Mouse (Mus musculus): ENCODE results near the gene Arhgap22. TPM values are rescaled to one million over a fixed set of nuclear protein-coding genes. Genes with fewer than 3 reads are reported as not detected.

Arhgap22 gene
- total RNA-seq, 1 experiment from 2014 or later, result 5.7 TPM

DNA sequence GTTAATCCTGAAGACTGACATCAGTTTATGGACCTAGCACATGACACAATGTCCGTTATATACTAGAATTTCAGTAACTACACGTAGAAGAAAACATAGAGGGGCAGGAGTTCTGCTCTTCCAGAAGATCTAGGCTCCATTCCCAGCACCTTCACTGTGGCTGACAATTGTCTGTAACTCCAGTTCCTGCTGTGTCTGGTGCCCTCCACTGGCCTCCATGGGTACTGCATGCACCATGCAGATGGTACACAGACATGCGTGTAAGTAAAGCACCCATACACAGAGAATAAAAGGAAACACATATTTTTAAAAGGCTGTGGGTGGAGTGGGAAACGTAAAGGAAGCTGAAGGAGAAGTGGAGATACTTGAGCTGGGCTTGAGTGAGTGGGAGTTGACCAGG, 120.0 kb downstream of the Arhgap22 start:
- DNase-seq, result no peak

DNA sequence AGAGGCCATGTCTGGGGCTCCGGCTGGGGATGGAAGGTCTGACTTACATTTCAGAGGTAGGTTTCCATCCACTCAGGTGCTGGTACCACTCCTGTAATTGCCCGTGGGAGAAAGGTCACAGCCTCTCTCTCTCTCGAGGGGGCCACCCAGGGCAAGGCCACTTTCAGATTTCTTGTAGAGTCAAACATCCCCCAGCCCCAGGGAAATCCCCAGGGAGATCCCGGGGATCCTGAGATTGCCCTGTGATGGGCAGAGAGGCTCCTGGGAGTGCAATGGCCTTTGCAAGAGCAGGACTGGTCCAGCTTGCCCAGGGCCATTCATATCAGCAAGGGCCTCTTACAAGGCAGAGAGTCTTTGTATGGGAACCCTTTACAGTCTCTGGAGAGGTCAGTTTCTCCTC, 120.6 kb downstream of the Arhgap22 start:
- no peak for DNase-seq

DNA sequence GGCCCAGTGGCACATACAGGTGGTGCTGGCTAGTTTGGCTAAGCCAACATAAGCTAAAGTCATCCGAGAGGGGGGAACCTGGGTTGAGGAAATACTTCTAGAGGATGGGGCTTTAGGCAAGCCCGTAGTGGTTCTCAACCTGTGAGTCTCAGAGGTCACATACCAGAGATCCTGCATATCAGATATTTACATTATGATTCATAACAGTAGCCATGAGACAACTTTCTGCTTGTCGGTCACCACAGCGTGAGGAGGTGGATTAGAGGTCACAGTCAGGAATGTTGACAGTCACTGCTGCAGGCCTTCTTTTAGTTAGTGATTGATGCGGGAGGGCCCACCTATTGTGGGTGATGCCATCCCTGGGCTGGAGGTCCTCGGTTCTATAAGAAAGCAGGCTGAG, 121.9 kb downstream of the Arhgap22 start:
- DNase-seq, result no peak

DNA sequence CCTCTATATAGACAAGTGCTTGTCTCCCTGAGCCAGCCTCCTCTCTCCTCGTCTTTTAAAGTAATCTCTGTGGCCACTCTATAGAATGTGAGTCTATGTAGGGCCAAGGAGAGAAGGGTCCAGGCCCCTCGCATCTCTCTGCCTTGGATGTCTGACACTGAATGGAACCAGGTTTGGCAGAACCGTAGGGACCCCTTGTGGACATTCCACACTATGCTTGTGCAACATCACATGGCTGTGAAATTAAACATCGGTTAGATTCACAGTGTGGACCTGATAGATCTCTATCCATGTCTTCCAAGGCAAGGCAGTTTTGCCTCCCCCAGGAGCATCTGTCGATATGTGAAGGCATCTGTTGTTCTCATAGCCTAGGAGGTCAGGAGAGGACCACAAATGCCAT, 124.9 kb downstream of the Arhgap22 start:
- DNase-seq, result no peak

DNA sequence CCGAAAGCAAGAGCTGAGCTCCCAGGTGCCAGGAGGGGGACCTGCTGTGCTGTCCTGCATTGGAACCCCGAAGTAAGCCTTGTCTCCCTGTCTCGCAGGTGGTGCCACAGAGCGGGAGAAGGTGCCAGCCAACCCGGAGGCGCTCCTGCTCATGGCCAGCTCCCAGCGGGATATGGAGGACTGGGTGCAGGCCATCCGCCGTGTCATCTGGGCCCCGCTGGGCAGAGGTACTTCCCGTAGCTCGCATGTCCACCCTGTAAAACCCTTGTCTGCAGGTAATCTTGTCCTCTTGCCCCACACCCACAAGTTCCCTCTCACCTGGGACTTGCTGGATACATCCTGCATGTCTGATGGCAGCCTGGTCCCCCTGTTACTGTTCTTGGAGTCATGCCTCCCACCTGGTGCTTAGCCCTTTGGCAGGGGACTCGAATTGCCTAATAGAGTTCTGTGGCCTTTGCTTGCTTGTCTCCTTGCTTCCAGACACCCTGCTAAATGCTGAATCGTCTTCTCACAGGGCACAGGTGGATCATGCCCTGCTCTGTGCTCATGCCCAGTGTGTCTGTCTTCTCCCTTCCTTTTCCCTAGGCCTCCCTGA, 129.4 kb downstream of the Arhgap22 start:
- DNase-seq, result no peak

GRCm38 (mm10) chr14:33346546-33346945, 132.7 kb downstream of the Arhgap22 start:
- no peak for DNase-seq

DNA sequence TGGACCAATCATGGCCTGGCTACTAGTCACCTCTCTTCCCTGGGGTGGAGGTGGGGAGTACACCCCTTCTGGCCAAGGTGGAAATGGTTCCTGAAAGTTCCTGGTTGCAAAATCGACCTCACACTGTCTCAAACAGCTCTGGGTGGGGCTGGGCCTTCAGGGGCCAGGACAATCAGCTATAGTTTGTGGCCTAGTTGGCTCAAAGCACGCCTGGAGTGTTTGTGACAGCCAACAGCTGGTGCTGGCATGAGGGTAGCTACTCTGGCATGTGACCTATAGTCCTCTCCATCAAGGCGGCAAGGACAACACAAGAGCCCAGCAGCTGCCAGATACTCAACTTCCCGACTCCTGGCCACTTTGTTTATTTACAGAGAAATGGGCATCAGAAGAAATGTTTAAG, 133.9 kb downstream of the Arhgap22 start:
- no peak for DNase-seq

GRCm38 (mm10) chr14:33348146-33348545, 134.3 kb downstream of the Arhgap22 start:
- no peak for DNase-seq

- no peak for DNase-seq
Observed at GRCm38 (mm10) chr14:33351019-33351418, 137.2 kb downstream of the Arhgap22 start.

DNA sequence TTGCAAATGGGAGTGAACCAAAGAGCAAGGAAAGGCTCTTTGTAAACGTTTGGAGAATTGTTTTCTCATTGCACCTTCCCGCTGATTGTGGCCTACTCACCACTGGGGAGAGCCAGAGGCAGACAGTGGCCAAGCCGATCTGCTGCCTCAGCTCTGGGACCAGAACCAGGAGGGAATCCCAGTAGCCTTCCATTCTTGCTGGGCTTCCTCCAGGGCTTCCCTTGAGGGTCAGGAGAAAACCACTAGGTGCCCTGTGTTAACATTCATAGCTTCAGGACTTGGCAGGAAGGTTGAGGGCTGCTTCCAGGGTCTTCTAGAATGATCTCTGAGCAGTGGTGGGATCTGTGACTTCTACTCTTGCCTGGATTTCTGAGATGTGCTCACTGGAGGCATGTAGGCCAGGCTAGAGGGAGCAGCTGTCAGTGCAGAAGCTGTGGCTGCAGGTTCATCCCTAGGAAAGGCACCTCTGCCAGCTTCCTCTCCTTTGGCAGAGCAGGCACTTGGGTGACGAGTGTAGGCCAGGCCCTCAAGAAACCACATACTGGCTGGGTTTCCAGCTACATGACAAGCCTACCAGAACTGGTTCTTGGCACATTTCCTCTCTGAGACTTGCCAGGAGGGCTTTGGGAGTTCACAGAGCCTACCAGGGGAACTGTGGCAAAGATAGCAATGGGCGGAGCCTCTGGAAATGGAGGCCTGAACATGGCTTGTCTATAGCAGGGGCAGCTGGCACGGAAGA, 138.3 kb downstream of the Arhgap22 start:
- peak; percentile 17 for DNase-seq

GRCm38 (mm10) chr14:33352890-33353289, 139.1 kb downstream of the Arhgap22 start:
- no peak for DNase-seq

GRCm38 (mm10) chr14:33355276-33355675, 141.4 kb downstream of the Arhgap22 start:
- peak; percentile 50 for DNase-seq

DNA sequence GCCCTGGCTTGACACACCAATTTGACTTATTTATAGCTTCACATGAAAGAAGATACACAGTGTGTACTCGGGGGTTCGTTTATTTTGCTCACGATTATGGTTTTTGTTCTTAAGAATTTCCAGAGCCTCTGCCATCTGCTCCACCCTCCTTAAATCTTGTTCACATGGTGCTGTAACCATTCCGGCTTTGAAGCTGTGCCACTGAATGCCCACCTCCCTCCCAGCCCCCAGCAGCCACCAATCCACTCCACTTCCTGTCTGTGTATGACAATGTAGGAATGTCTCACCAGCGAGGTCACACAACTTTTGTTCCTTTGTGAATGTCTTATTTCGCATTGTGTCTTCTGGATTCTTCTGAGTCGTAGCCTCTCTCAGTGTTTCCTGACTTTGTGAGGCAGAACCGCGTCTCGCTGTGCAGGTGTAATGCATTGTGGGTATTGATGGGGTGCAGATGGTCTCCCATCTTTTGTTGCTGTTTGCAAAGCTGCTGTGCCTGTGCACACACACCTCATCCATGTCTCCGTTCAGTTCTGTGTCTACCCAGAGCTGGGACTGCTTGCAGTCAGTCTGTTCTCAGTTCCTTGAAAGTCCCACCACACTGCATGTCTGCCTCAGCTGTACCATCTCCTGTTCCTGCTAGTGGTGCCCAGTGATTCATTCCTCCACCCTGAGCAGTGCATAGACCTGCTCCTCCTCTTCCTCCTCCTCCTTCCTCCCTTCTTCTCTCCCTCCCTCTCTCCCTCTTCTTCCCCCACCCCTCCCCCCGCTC, 144.0 kb downstream of the Arhgap22 start:
- DNase-seq, result no peak

DNA sequence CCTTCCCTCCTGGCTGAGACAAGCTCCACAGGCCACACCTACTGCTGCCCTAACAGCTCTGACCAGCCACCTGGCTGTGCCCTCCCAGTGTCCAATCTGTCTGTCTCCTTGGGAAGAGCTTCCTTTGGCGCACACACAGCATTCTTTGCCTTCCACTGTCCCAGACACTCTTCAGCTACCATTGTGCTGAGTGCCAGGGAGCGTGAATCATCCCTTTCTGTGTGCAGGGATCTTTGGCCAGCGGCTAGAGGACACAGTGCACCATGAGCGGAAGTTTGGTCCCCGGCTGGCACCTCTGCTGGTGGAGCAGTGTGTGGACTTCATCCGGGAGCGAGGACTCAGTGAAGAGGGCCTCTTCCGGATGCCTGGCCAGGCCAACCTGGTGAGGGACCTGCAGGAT, 145.1 kb downstream of the Arhgap22 start:
- DNase-seq, result peak; percentile 67

GRCm38 (mm10) chr14:33361546-33361945, 147.7 kb downstream of the Arhgap22 start:
- no peak for DNase-seq

GRCm38 (mm10) chr14:33362122-33362521, 148.3 kb downstream of the Arhgap22 start:
- no peak for DNase-seq

GRCm38 (mm10) chr14:33362807-33363206, 149.0 kb downstream of the Arhgap22 start:
- DNase-seq, result no peak

DNA sequence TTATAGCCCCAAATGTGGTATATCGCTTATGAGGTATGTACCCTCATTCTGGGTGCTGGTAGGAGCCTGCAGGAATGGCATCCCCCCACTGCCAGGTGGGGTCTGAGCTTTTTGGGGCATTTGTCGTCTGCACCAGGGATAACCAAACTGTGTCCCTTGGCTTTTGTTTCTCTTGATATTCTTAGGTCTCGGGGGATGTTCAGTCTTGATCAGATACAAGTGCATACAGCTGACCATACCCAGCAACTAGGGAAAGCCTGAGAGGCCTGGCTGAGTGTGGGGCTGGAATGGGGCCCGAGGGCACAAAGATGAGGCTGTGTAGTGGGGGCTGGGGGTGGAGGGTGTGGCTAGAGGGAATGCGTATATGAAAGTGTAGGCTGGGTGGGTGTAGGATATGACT, 149.8 kb downstream of the Arhgap22 start:
- no peak for DNase-seq

DNA sequence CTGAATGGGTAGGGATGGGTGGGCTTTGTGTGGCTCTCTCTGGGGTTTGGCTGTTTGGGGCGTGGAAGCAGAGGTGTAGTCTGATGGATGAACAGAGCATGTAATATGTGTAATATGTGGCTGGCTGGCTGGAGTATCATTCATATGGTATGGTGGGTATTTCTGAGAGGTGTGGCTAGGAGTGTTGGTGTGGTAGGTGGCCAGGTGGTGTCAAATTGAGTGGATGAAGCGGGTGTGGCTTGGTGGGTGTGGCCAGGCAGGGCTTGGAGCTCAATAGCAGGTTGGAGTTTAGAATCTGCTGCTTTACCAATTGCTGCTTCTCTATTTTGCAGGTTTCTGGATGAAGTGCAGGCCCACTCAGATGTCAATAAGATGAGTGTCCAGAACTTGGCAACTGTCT, 150.2 kb downstream of the Arhgap22 start:
- DNase-seq, result no peak

DNA sequence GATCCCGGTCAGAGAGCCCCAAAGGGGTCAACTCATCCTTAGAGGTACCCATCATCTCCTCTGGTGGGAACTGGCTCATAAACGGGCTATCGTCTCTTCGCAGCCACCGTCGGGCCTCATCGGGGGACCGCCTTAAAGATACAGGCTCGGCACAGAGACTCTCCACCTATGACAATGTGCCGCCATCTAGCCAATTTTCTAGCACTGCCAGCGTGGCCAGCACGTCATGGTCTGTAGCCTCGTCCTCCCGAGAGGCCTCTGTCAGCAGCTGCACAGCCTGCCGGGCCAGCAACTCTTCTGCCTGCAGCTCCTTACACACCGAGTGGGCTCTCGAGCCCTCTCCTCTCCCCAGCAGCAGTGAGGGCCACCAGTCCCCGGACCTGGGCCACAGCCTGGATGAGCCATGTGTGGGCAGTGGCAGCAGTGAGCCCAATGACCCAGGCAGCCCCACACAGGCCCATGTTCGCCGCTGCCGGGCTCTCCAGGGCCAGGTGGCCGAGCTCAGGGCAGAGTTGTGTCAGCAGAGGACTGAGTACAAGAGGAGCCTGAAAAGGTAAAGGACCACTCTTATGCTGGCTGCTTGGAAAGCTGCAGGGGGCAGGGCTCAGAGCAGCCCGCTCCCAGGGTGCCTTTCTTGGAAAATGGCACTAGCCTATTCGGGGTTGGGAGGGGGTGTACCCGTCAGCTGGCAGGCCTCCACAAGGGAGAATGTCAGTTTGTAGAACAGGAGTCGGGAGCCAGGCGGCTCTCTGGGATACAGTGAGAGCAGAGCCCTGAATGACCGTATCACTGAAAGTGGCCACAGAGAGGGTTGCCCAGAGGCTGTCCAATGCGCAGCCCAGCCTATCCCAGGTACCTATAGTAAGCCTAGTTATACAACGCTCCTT, 153.3 kb downstream of the Arhgap22 start:
- no peak for DNase-seq

GRCm38 (mm10) chr14:33369375-33369774, 155.5 kb downstream of the Arhgap22 start:
- DNase-seq, result no peak

DNA sequence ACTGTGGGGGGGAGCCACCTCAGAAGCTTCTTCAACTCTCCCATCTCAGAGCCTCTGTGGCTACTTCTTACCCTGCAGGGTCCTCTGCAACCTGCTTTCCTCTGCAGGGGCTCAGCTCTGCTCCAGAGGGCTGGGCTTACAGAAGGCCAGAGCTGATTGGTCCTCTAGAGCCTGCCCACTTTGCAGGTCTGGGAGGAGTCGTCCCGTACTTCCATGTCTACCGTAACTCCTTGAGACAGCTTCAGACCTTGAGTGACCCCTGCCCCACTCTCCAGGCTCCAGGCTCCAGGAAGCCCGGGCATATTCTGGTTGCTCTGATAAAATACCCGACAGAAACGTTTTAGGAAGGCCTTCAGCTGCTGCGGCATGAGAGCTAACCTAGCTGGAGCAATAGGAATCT, 156.2 kb downstream of the Arhgap22 start:
- no peak for DNase-seq

Measured in adrenal gland, postnatal 25 days (tissue).